Mouse (Mus musculus): ENCODE results near the gene Gm5617. TPM values are rescaled to one million over a fixed set of nuclear protein-coding genes. Genes with fewer than 3 reads are reported as not detected.

Gm5617 gene
- 10.5 and 16.0 TPM in 2 replicates for polyA plus RNA-seq (2012; rRNA removed)
- polyA plus RNA-seq (2014; fragmentation: Nextera tagmentation; extraction: Ambion mirVana): 16.4 and 19.3 TPM in 2 replicates

DNA sequence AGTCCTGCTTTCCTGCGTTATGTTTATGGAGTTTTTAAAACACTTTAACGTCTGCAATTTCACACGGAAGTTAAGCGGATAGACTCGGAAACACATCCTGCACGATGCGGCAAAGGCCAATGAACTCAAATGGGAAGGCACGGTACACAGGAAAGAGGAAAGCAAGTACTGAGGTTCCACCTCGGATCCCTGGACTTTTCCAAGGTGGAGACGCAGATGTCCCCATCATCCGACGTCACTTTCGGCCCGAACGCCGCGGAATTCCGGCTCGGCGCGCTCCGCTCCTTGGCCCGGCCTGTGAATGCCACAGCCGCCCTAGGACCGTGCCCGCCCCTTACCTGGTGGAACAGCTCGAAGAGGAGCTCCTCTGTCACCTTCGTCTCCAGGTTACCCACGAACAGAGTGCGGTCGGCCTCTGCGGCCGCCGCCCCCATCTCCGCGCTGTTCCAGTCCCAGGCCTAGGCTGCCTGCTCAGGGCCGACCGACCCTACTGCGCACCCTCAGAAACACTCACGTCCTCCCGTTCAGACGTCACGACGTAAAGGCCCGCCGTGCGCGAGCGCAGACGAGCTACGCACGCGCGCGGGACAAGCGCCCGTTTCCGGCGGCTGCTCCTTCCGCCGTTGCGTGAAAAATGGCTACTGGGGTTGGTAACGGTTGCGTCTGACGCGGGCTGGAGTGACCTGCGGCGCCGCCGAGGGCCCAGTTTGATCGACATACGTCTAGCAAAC, at the start of gene Gm5617, which contains the start of gene Rbm7:
Gene Gm5617 (plus strand): TSS at position 626 of the 731 bp plus-strand sequence.
Gene Rbm7 (minus strand): TSS at position 483 of the 731 bp plus-strand sequence.
- peaks cover 12 to 15% of the 10 kb centered on the region in 2 experiments for H3K4me1 ChIP-seq (replicated peaks; ENCODE audit: control insufficient read depth in 2 of 2, insufficient read depth in 2 of 2, low read length in 1 of 2)
- ATAC-seq (ENCODE audit: insufficient read depth): peak; percentile 100
- TF ChIP-seq CTCF (IDR thresholded peaks at IDR 0.05; ENCODE audit: low read depth): no peak
- TF ChIP-seq EP300 (IDR thresholded peaks at IDR 0.05; ENCODE audit: low read depth): no peak
- peak within 1 kb of the TSS; percentile 94 to 96 for H3K4me3 ChIP-seq (ENCODE audit: insufficient read depth in 1 of 2, low read depth in 2 of 2, low read length in 2 of 2)
- peak; percentile 90 to 92 (median 90) for DNase-seq (ENCODE audit: low read depth in 3 of 3, low spot score in 3 of 3)
- H3K36me3 ChIP-seq (replicated peaks; ENCODE audit: control insufficient read depth, insufficient read depth, low read depth): peaks cover 34% of the 10 kb centered on the region
- H3K9ac ChIP-seq (replicated peaks): peak within 1 kb of the TSS; percentile 87
- peak within 1 kb of the TSS; percentile 67 for H3K27ac ChIP-seq
- under 1% methylated on average over 72 of the region's 72 CpGs for whole genome bisulfite sequencing (ENCODE audit: insufficient replicate concordance)
- no peaks in the 10 kb centered on the region for H3K27me3 ChIP-seq (ENCODE audit: control insufficient read depth, insufficient read depth, low read length)
- H3K9me3 ChIP-seq (ENCODE audit: control insufficient read depth, low read length): no peaks in the 10 kb centered on the region
- H3K4me2 ChIP-seq (ENCODE audit: low read depth): peak within 1 kb of the TSS; percentile 95

DNA sequence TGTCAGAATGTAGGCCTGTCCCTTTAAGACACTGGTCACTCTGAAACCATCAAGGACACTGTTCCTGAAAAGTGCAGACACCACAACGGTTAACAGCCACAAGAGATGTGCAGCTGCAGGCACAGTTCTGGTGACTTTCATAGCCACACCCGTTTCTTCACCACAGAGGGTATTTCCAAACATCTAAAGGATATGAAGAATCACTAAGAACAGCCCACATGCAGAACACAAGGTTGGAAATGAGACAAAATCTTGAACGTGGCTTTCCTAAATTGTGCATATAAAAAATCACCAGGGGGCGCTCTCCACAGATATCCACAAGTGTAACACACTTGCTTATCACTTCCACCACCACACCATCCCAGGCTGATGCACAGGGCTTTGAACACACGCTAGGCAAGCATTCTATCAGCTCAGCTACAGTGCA, 47.4 kb upstream of the Gm5617 start:
- Histone ChIP-seq H3K27ac (no peak overlapping the region), H3K4me1 (replicated peaks; ENCODE audit: control insufficient read depth in 2 of 2, insufficient read depth in 2 of 2, low read length in 1 of 2) (no peaks in the 10 kb centered on the region), H3K9ac (replicated peaks) (no peak overlapping the region), H3K27me3 (ENCODE audit: control insufficient read depth, insufficient read depth, low read length) (no peaks in the 10 kb centered on the region), H3K4me2 (ENCODE audit: low read depth) (no peak overlapping the region), H3K4me3 (ENCODE audit: insufficient read depth in 1 of 2, low read depth in 2 of 2, low read length in 2 of 2) (no peak overlapping the region), H3K9me3 (ENCODE audit: control insufficient read depth, low read length) (no peaks in the 10 kb centered on the region), H3K36me3 (replicated peaks; ENCODE audit: control insufficient read depth, insufficient read depth, low read depth) (no peaks in the 10 kb centered on the region)
- peak; percentile 12 to 40 (median 37) for DNase-seq (ENCODE audit: low read depth in 3 of 3, low spot score in 3 of 3)
- no peak; the same call in 1 of the 2 replicates for ATAC-seq (ENCODE audit: insufficient read depth)
- WGBS (ENCODE audit: insufficient replicate concordance): 16% methylated on average over 5 of the region's 5 CpGs
- no peak for TF ChIP-seq EP300 (IDR thresholded peaks at IDR 0.05; ENCODE audit: low read depth)
- peak; percentile 79 for TF ChIP-seq CTCF (IDR thresholded peaks at IDR 0.05; ENCODE audit: low read depth)

DNA sequence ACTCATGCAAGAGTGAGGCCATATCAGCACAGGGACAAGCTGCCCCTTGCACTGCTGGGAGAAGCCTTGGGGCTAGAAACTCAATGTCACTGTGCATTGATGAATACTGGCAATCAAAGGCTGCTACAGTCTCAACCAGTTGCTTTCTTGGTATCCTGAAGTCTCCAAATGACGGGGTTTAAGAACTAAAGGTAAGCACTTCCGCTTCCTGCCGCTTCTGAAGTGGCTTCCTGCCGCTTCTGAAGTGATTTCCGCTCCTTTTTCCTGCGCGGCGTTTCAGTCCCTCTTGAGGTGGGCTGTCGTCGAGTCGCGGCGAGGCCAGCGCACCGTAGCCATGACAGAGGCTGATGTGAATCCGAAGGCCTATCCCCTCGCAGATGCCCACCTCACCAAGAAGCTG, 45.2 kb upstream of the Gm5617 start:
- H3K9me3 ChIP-seq (ENCODE audit: control insufficient read depth, low read length): no peaks in the 10 kb centered on the region
- DNase-seq (ENCODE audit: low read depth in 3 of 3, low spot score in 3 of 3): no peak
- no peaks in the 10 kb centered on the region for H3K4me1 ChIP-seq (replicated peaks; ENCODE audit: control insufficient read depth in 2 of 2, insufficient read depth in 2 of 2, low read length in 1 of 2)
- H3K9ac ChIP-seq (replicated peaks): no peak overlapping the region
- H3K4me2 ChIP-seq (ENCODE audit: low read depth): no peak overlapping the region
- ATAC-seq (ENCODE audit: insufficient read depth): no peak
- no peaks in the 10 kb centered on the region for H3K36me3 ChIP-seq (replicated peaks; ENCODE audit: control insufficient read depth, insufficient read depth, low read depth)
- no peaks in the 10 kb centered on the region for H3K27me3 ChIP-seq (ENCODE audit: control insufficient read depth, insufficient read depth, low read length)
- TF ChIP-seq CTCF (IDR thresholded peaks at IDR 0.05; ENCODE audit: low read depth) (no peak), EP300 (IDR thresholded peaks at IDR 0.05; ENCODE audit: low read depth) (no peak)
- 71% methylated on average over 17 of the region's 17 CpGs for WGBS (ENCODE audit: insufficient replicate concordance)
- H3K27ac ChIP-seq: no peak overlapping the region
- no peak overlapping the region for H3K4me3 ChIP-seq (ENCODE audit: insufficient read depth in 1 of 2, low read depth in 2 of 2, low read length in 2 of 2)

DNA sequence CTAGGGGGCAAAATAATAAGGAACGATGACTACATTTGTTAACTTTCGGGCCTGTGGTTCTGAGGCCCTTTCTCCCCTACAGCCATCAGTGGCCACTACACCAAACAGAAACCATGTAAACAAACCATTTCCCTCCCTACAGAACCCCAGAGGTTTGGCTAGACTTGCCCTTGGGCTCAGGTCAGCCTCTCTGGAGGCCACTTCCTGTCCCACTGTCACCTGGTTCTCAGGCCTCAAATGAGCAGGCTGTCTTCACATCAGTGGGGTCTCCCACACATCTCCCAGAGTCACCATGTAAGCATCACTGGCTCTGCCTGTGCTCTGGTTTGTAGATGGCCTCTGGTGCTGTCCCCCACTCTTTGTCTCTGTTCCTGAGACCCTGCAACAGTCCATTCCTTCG, 39.3 kb upstream of the Gm5617 start:
- Histone ChIP-seq H3K36me3 (replicated peaks; ENCODE audit: control insufficient read depth, insufficient read depth, low read depth) (no peaks in the 10 kb centered on the region), H3K27me3 (ENCODE audit: control insufficient read depth, insufficient read depth, low read length) (no peaks in the 10 kb centered on the region), H3K9me3 (ENCODE audit: control insufficient read depth, low read length) (no peaks in the 10 kb centered on the region), H3K9ac (replicated peaks) (no peak overlapping the region), H3K4me2 (ENCODE audit: low read depth) (no peak overlapping the region), H3K4me3 (ENCODE audit: insufficient read depth in 1 of 2, low read depth in 2 of 2, low read length in 2 of 2) (no peak overlapping the region), H3K4me1 (replicated peaks; ENCODE audit: control insufficient read depth in 2 of 2, insufficient read depth in 2 of 2, low read length in 1 of 2) (no peaks in the 10 kb centered on the region), H3K27ac (no peak overlapping the region)
- no peak for DNase-seq (ENCODE audit: low read depth in 3 of 3, low spot score in 3 of 3)
- TF ChIP-seq CTCF (IDR thresholded peaks at IDR 0.05; ENCODE audit: low read depth) (no peak), EP300 (IDR thresholded peaks at IDR 0.05; ENCODE audit: low read depth) (no peak)
- no peak for ATAC-seq (ENCODE audit: insufficient read depth)
- WGBS (ENCODE audit: insufficient replicate concordance): 77% methylated on average over 3 of the region's 3 CpGs

DNA sequence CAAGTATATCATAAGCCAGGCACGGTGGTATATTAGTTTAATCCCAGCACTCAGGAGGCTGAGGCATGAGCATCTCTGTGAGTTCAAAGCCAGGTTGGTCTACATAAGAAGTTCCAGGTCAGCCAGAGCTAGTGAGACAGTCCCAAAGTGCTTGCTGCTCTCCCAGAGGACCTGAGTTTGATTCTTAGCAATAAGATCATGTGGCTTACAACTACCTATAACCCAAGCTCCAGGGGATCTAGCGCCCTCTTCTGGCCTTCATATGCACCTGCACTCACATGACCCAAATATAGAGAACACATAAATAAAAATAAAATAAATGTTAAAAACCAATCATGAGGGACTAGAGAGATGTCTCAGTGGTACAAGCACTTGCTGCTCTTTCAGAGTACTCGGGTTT, 36.4 kb upstream of the Gm5617 start:
- 52% methylated on average over 3 of the region's 3 CpGs for WGBS (ENCODE audit: insufficient replicate concordance)
- Histone ChIP-seq H3K9me3 (ENCODE audit: control insufficient read depth, low read length) (no peaks in the 10 kb centered on the region), H3K36me3 (replicated peaks; ENCODE audit: control insufficient read depth, insufficient read depth, low read depth) (no peaks in the 10 kb centered on the region), H3K27me3 (ENCODE audit: control insufficient read depth, insufficient read depth, low read length) (no peaks in the 10 kb centered on the region), H3K9ac (replicated peaks) (no peak overlapping the region), H3K4me1 (replicated peaks; ENCODE audit: control insufficient read depth in 2 of 2, insufficient read depth in 2 of 2, low read length in 1 of 2) (no peaks in the 10 kb centered on the region), H3K27ac (no peak overlapping the region), H3K4me2 (ENCODE audit: low read depth) (no peak overlapping the region), H3K4me3 (ENCODE audit: insufficient read depth in 1 of 2, low read depth in 2 of 2, low read length in 2 of 2) (no peak overlapping the region)
- no peak for ATAC-seq (ENCODE audit: insufficient read depth)
- TF ChIP-seq EP300 (IDR thresholded peaks at IDR 0.05; ENCODE audit: low read depth): no peak
- peak; percentile 72 for TF ChIP-seq CTCF (IDR thresholded peaks at IDR 0.05; ENCODE audit: low read depth)
- DNase-seq (ENCODE audit: low read depth in 3 of 3, low spot score in 3 of 3): no peak

All from liver, embryonic 14.5 days (tissue).